Mouse (Mus musculus): ENCODE measurements at regions not wholly inside any gene's neighbourhood (a gene's known extent, or its start where the extent isn't known, plus 50 kb on each side); places are given as distances from the start of the nearest gene placed in this dataset.

DNA sequence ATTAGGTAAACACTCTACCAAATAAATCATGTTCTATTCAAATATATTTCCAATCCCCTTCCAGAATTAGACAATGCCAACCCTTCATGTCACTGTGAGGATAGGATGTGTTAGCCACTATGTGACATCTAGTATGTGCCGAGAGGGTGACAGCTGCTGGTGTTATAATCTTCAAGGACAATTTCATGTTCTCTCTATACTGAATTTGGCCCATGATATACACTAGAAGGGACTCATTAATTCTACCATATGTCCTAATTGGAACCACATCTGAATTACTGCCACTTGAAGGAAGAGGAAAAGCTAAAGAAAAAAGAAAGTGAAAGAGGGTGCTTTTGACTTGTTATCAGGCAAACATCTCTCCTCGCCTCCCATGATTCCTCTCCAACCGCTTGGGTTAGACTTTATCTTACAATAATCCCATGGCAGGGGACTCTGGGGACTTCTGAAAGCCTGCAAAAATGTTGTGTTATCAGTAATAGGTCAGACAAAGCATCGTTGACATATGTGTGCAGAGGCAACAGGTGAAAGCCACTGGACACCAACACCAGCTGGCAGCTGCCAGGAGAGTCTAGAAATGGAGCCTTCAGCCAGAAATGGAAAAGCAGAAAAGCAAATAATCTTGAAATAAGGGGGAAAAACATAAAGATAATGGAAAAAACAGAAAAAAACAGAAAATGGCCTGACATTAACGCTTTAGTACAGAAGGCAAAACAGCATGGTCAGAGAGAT lies 131.7 kb upstream of the Hs6st1 start:
- WGBS = 47% methylated on average over 5 of the region's 5 CpGs
- Histone ChIP-seq H3K36me3 (ENCODE audit: control insufficient read depth, insufficient read depth, low read length) (no peaks in the 10 kb centered on the region), H3K27ac (ENCODE audit: control insufficient read depth, insufficient read depth, low read length) (no peak overlapping the region), H3K27me3 (ENCODE audit: control insufficient read depth, insufficient read depth, low read length) (no peaks in the 10 kb centered on the region), H3K4me3 (ENCODE audit: control insufficient read depth, insufficient read depth, low read length) (no peak overlapping the region), H3K4me1 (replicated peaks; ENCODE audit: control insufficient read depth, insufficient read depth, low read length) (no peaks in the 10 kb centered on the region)
- TF ChIP-seq POLR2A (IDR thresholded peaks at IDR 0.05; ENCODE audit: control insufficient read depth, extremely low read depth, insufficient read depth, low read length, poor library complexity) = no peak
- no peak for TF ChIP-seq CTCF (IDR thresholded peaks at IDR 0.05; ENCODE audit: borderline replicate concordance, control insufficient read depth, extremely low read depth, insufficient read depth, low read length, poor library complexity)
- no peak for DNase-seq

DNA sequence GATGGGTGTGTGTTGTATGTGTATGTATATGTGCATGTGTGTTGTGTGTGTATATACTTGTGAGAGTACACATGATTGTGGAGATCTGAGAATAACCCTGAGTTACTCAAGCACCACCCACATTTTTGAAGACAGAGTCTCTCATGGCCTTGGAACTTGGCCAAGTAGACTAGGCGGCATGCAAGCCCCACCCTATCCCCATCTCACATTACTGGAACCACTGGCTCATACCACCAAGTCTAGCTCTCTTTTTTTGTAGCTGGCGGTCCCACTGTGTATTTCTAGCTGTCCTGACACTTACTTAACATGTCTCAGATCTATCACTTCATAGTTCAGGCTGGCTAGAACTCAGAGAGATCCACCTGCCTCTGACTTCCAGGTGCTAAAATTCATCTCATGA lies 128.0 kb upstream of the Hs6st1 start:
- WGBS = 93% methylated on average over 2 of the region's 2 CpGs

DNA sequence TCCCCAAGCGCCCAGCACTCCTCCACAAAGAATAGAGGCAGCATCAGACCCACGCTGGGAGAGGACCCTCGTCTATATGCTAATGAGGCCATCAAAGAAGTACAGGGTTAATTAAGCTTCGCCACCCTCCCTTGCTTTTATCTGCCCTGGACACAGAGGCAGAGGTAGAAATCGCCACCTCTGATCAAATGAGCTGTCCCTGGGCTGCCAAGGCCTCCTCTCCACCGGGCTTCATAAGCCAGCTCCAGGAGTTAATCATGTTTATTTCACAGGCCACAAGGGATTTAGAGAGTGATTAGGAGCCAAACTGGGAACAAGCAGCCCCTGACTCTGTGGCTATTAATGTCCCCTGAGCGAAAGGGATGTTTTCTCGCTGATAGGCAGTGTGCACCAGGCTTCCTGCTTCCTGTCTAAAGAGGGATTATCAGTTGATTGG lies 126.5 kb upstream of the Hs6st1 start:
- TF ChIP-seq CTCF (IDR thresholded peaks at IDR 0.05; ENCODE audit: borderline replicate concordance, control insufficient read depth, extremely low read depth, insufficient read depth, low read length, poor library complexity) (no peak), POLR2A (IDR thresholded peaks at IDR 0.05; ENCODE audit: control insufficient read depth, extremely low read depth, insufficient read depth, low read length, poor library complexity) (no peak)
- no peak for DNase-seq
- no peaks in the 10 kb centered on the region for H3K4me1 ChIP-seq (replicated peaks; ENCODE audit: control insufficient read depth, insufficient read depth, low read length)
- no peaks in the 10 kb centered on the region for H3K36me3 ChIP-seq (ENCODE audit: control insufficient read depth, insufficient read depth, low read length)
- H3K4me3 ChIP-seq (ENCODE audit: control insufficient read depth, insufficient read depth, low read length) = no peak overlapping the region
- 93% methylated on average over 8 of the region's 8 CpGs for WGBS
- H3K27me3 ChIP-seq (ENCODE audit: control insufficient read depth, insufficient read depth, low read length) = no peaks in the 10 kb centered on the region
- no peak overlapping the region for H3K27ac ChIP-seq (ENCODE audit: control insufficient read depth, insufficient read depth, low read length)

More for the DNA sequence above, 128.0 kb upstream of the Hs6st1 start:
- Histone ChIP-seq H3K4me3 (ENCODE audit: control insufficient read depth, insufficient read depth, low read length) (no peak overlapping the region), H3K4me1 (replicated peaks; ENCODE audit: control insufficient read depth, insufficient read depth, low read length) (no peaks in the 10 kb centered on the region), H3K36me3 (ENCODE audit: control insufficient read depth, insufficient read depth, low read length) (no peaks in the 10 kb centered on the region), H3K27me3 (ENCODE audit: control insufficient read depth, insufficient read depth, low read length) (no peaks in the 10 kb centered on the region), H3K27ac (ENCODE audit: control insufficient read depth, insufficient read depth, low read length) (no peak overlapping the region)
- DNase-seq = no peak
- TF ChIP-seq POLR2A (IDR thresholded peaks at IDR 0.05; ENCODE audit: control insufficient read depth, extremely low read depth, insufficient read depth, low read length, poor library complexity) (no peak), CTCF (IDR thresholded peaks at IDR 0.05; ENCODE audit: borderline replicate concordance, control insufficient read depth, extremely low read depth, insufficient read depth, low read length, poor library complexity) (no peak)

DNA sequence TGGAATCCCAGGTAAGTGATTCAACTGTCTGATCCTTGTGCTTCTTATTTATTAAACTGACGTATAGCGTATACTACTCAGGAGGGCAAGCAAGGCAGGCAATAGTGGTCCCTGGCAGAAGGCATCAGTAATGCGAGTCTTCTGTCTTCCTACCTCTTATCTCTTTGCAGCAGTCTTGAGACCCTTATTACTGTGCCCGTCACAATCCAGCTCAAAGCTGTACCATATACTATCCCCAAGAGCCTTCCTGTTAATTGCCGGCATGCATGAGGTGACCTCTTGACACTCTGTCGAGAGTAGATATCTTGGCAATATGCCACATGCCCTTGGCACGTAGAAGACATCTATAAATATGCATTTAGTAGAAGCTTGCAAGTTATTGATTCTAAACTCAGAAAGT lies 126.0 kb upstream of the Hs6st1 start:
- WGBS = 92% methylated on average over 7 of the region's 7 CpGs
- H3K27ac ChIP-seq (ENCODE audit: control insufficient read depth, insufficient read depth, low read length) = no peak overlapping the region
- no peak overlapping the region for H3K4me3 ChIP-seq (ENCODE audit: control insufficient read depth, insufficient read depth, low read length)
- no peak for TF ChIP-seq POLR2A (IDR thresholded peaks at IDR 0.05; ENCODE audit: control insufficient read depth, extremely low read depth, insufficient read depth, low read length, poor library complexity)
- no peak for TF ChIP-seq CTCF (IDR thresholded peaks at IDR 0.05; ENCODE audit: borderline replicate concordance, control insufficient read depth, extremely low read depth, insufficient read depth, low read length, poor library complexity)
- DNase-seq = no peak
- H3K27me3 ChIP-seq (ENCODE audit: control insufficient read depth, insufficient read depth, low read length) = no peaks in the 10 kb centered on the region
- H3K4me1 ChIP-seq (replicated peaks; ENCODE audit: control insufficient read depth, insufficient read depth, low read length) = no peaks in the 10 kb centered on the region
- H3K36me3 ChIP-seq (ENCODE audit: control insufficient read depth, insufficient read depth, low read length) = no peaks in the 10 kb centered on the region

DNA sequence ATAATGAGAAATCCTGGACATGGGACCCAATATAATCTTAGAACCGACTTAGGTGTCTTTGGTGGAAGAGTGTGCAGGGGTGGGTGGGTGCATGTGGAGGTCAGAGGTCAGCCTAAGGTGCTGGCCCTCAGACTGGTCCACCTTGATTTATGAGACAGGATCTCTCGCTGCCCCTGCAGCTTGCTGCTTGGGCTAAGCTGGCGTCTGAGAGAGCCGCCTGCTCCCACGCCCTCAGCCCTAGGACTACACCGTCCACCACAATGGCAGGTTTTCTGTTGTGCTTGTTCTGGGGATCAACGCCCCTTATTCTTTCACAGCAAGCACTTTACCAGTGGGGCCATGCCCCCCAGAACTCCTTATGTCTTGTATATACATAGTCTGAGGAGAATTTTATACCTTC lies 124.4 kb upstream of the Hs6st1 start:
- Histone ChIP-seq H3K27ac (ENCODE audit: control insufficient read depth, insufficient read depth, low read length) (no peak overlapping the region), H3K36me3 (ENCODE audit: control insufficient read depth, insufficient read depth, low read length) (no peaks in the 10 kb centered on the region), H3K4me3 (ENCODE audit: control insufficient read depth, insufficient read depth, low read length) (no peak overlapping the region), H3K4me1 (replicated peaks; ENCODE audit: control insufficient read depth, insufficient read depth, low read length) (no peaks in the 10 kb centered on the region), H3K27me3 (ENCODE audit: control insufficient read depth, insufficient read depth, low read length) (no peaks in the 10 kb centered on the region)
- no peak for DNase-seq
- no peak for TF ChIP-seq CTCF (IDR thresholded peaks at IDR 0.05; ENCODE audit: borderline replicate concordance, control insufficient read depth, extremely low read depth, insufficient read depth, low read length, poor library complexity)
- TF ChIP-seq POLR2A (IDR thresholded peaks at IDR 0.05; ENCODE audit: control insufficient read depth, extremely low read depth, insufficient read depth, low read length, poor library complexity) = no peak
- 95% methylated on average over 7 of the region's 7 CpGs for WGBS

DNA sequence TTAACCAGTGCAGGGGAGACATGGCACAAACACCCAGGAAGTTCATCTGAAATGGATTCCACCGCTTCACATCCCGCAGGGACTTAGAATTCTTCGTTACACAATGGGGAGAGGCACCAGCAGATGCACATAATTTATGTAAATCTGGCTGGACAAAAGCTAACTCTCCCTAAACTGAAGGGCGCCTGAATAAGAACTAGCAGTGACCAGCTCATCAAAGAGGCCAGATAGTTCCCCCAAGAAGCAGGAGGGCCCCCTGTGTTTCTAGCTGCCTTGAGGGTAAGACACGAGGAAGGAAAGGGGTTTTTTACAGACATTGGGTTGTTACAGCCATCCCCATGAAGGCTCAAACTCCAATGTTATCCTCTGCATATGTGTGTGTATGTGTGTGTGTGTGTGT lies 123.8 kb upstream of the Hs6st1 start:
- Histone ChIP-seq H3K4me3 (ENCODE audit: control insufficient read depth, insufficient read depth, low read length) (no peak overlapping the region), H3K36me3 (ENCODE audit: control insufficient read depth, insufficient read depth, low read length) (no peaks in the 10 kb centered on the region), H3K4me1 (replicated peaks; ENCODE audit: control insufficient read depth, insufficient read depth, low read length) (no peaks in the 10 kb centered on the region), H3K27ac (ENCODE audit: control insufficient read depth, insufficient read depth, low read length) (no peak overlapping the region), H3K27me3 (ENCODE audit: control insufficient read depth, insufficient read depth, low read length) (no peaks in the 10 kb centered on the region)
- DNase-seq = no peak
- WGBS = 93% methylated on average over 5 of the region's 5 CpGs
- TF ChIP-seq POLR2A (IDR thresholded peaks at IDR 0.05; ENCODE audit: control insufficient read depth, extremely low read depth, insufficient read depth, low read length, poor library complexity) = no peak
- TF ChIP-seq CTCF (IDR thresholded peaks at IDR 0.05; ENCODE audit: borderline replicate concordance, control insufficient read depth, extremely low read depth, insufficient read depth, low read length, poor library complexity) = no peak

DNA sequence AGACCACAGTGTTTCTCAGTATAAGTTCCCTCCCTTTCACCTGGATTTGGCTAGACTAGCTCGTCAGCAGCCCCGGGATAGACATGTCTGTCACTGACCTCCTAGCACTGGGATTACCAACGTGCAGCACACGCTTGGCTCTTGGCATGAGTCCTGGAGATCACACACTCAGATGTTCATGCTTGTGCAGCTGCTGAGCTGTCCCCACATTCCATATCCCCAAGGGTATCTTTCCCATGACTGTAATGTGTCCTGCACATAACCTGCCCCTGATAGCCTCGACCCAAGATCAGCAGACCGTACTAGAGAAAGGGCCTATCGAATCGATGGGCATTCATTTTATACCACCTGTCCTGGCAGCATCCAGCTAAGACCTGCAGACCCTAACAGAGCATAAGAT lies 123.4 kb upstream of the Hs6st1 start:
- Histone ChIP-seq H3K36me3 (ENCODE audit: control insufficient read depth, insufficient read depth, low read length) (no peaks in the 10 kb centered on the region), H3K4me3 (ENCODE audit: control insufficient read depth, insufficient read depth, low read length) (no peak overlapping the region), H3K27ac (ENCODE audit: control insufficient read depth, insufficient read depth, low read length) (no peak overlapping the region), H3K4me1 (replicated peaks; ENCODE audit: control insufficient read depth, insufficient read depth, low read length) (no peaks in the 10 kb centered on the region), H3K27me3 (ENCODE audit: control insufficient read depth, insufficient read depth, low read length) (no peaks in the 10 kb centered on the region)
- 93% methylated on average over 8 of the region's 8 CpGs for WGBS
- no peak for DNase-seq
- TF ChIP-seq POLR2A (IDR thresholded peaks at IDR 0.05; ENCODE audit: control insufficient read depth, extremely low read depth, insufficient read depth, low read length, poor library complexity) (no peak), CTCF (IDR thresholded peaks at IDR 0.05; ENCODE audit: borderline replicate concordance, control insufficient read depth, extremely low read depth, insufficient read depth, low read length, poor library complexity) (no peak)
